Mouse (Mus musculus) ES-E14 (cell line): ENCODE results near the gene Kat7. TPM values are rescaled to one million over a fixed set of nuclear protein-coding genes. Genes with fewer than 3 reads are reported as not detected.

ENCODE experiments used
- DNase-seq: peaks from one replicate; pipeline ENCODE4 v3.0.0-alpha.2; 2013; ENCODE audit warnings: low read depth, low spot score
- H3K27ac ChIP-seq: 2 replicates; pipeline ENCODE4 v1.5.1; 2012; ENCODE audit warnings: low read depth, mild to moderate bottlenecking, low read length, moderate library complexity, mixed read lengths; ENCODE audit not compliant: poor library complexity, insufficient read depth, severe bottlenecking
- H3K36me3 ChIP-seq: 2 replicates; pipeline ENCODE4 v1.6.1; 2012; ENCODE audit warnings: mild to moderate bottlenecking, low read length, moderate library complexity, mixed read lengths; ENCODE audit not compliant: control insufficient read depth, poor library complexity, insufficient read depth, severe bottlenecking
- H3K4me1 ChIP-seq, 2 experiments: fragments of 150-350 bp in 1 of 2; sonication (generic) in 1 of 2; 2 replicates each; pipeline ENCODE4 v1.6.1; 2012; ENCODE audit warnings: low read length in 2 of 2, mild to moderate bottlenecking in 1 of 2, mixed read lengths in 1 of 2; ENCODE audit not compliant: control insufficient read depth in 2 of 2, insufficient read depth in 2 of 2, poor library complexity in 1 of 2
- H3K4me3 ChIP-seq, 2 experiments: fragments of 150-350 bp in 1 of 2; sonication (generic) in 1 of 2; 2 replicates each; pipeline ENCODE4 v1.5.1; 2012; ENCODE audit warnings: low read length in 2 of 2, low read depth in 1 of 2, mild to moderate bottlenecking in 1 of 2, mixed read lengths in 1 of 2; ENCODE audit not compliant: insufficient read depth in 1 of 2, poor library complexity in 1 of 2, severe bottlenecking in 1 of 2
- H3K9ac ChIP-seq: 2 replicates; pipeline ENCODE4 v1.6.1; 2012; ENCODE audit warnings: low read depth, mild to moderate bottlenecking, low read length, mixed read lengths; ENCODE audit not compliant: poor library complexity, insufficient read depth, severe bottlenecking
- H3K9me3 ChIP-seq: fragments of 150-350 bp; sonication (generic); 2 replicates; pipeline ENCODE4 v1.6.1; 2012; ENCODE audit warnings: low read depth, mild to moderate bottlenecking, low read length; ENCODE audit not compliant: control insufficient read depth, insufficient read depth
- CHD2 ChIP-seq: IDR thresholded peaks from 2 replicates; pipeline ENCODE4 v1.6.1; 2014; ENCODE audit warnings: mild to moderate bottlenecking, low read depth, low read length, inconsistent platforms
- HCFC1 ChIP-seq: IDR thresholded peaks from 2 replicates; pipeline ENCODE4 v1.6.1; 2012; ENCODE audit warnings: low read length, inconsistent platforms, borderline replicate concordance; ENCODE audit not compliant: insufficient read depth
- MAFK ChIP-seq: IDR thresholded peaks from 2 replicates; pipeline ENCODE4 v1.6.1; 2014; ENCODE audit warnings: mild to moderate bottlenecking, low read depth, low read length, inconsistent platforms; ENCODE audit not compliant: insufficient read depth
- ZC3H11A ChIP-seq: IDR thresholded peaks from 2 replicates; pipeline ENCODE4 v1.6.1; 2012; ENCODE audit warnings: low read depth, mild to moderate bottlenecking, inconsistent platforms, low read length, borderline replicate concordance
- ZNF384 ChIP-seq: IDR thresholded peaks from 2 replicates; pipeline ENCODE4 v1.6.1; 2012; ENCODE audit warnings: low read depth, low read length, inconsistent platforms
- in situ Hi-C, 2 experiments: fragments of 600-800 bp; cut with MboI; formaldehyde crosslinking; loops; one replicate each; pipeline ENCODE4 v1.15.1; 2025; ENCODE audit warnings: low sequenced_read_pairs in 2 of 2, inconsistent platforms in 1 of 2; ENCODE audit not compliant: unreplicated experiment in 2 of 2
- total RNA-seq: library from RNA; depleted of rRNA; stranded (reverse); fragments of 300-350 nt; gene quantifications from 2 replicates; pipeline ENCODE4 v1.2.3, GENCODE M21; 2012

Gene Kat7
- total RNA-seq, 1 experiment = 118 TPM

GRCm38 (mm10) chr11:95295736-95296135, 14.3 kb downstream of the Kat7 start:
- Histone ChIP-seq H3K4me3 (no peak overlapping the region), H3K27ac (peak overlapping the region; percentile 18; the same call in 1 of the 2 replicates), H3K36me3 (peaks cover 40% of the 10 kb centered on the region), H3K9ac (no peak overlapping the region; the same call in 1 of the 2 replicates), H3K9me3 (no peaks in the 10 kb centered on the region), H3K4me1 (peaks cover 2 to 4% of the 10 kb centered on the region in 2 experiments; a peak in 2 of 4 replicates)
- TF ChIP-seq CHD2 = no peak
- no peak for TF ChIP-seq MAFK
- no peak; the same call in 1 of the 2 replicates for TF ChIP-seq ZNF384
- TF ChIP-seq HCFC1 = no peak
- no peak for TF ChIP-seq ZC3H11A
- in situ Hi-C loops = loop anchor here in 1 of 2 experiments (25.0 kb wide), 1 partner anchor 1867 kb away; the partner anchor contains the start of gene Tbkbp1
- peak; percentile 46 for DNase-seq

- no peaks in the 10 kb centered on the region for H3K9me3 ChIP-seq
- no peak for DNase-seq
- H3K27ac ChIP-seq = no peak overlapping the region
- no peak overlapping the region for H3K4me3 ChIP-seq
- TF ChIP-seq MAFK (no peak), ZNF384 (no peak), HCFC1 (no peak)
- peaks cover 0 to 2% of the 10 kb centered on the region in 2 experiments; a peak in 2 of 4 replicates for H3K4me1 ChIP-seq
- H3K36me3 ChIP-seq = peaks cover 45% of the 10 kb centered on the region
- in situ Hi-C loops = loop anchor here in 1 of 2 experiments (25.0 kb wide), 1 partner anchor 1869 kb away; the partner anchor contains the start of gene Tbkbp1
- H3K9ac ChIP-seq = no peak overlapping the region
Measured at GRCm38 (mm10) chr11:95293017-95293624, 16.9 kb downstream of the Kat7 start.

GRCm38 (mm10) chr11:95291998-95292397, 18.0 kb downstream of the Kat7 start:
- in situ Hi-C loops = loop anchor here in 1 of 2 experiments (25.0 kb wide), 1 partner anchor 1870 kb away; the partner anchor contains the start of gene Tbkbp1
- TF ChIP-seq HCFC1 (no peak), MAFK (no peak), ZC3H11A (no peak), ZNF384 (no peak), CHD2 (no peak)
- H3K4me3 ChIP-seq = no peak overlapping the region
- no peak for DNase-seq
- no peak overlapping the region for H3K9ac ChIP-seq
- no peaks in the 10 kb centered on the region; a peak in 2 of 4 replicates for H3K4me1 ChIP-seq
- no peaks in the 10 kb centered on the region for H3K9me3 ChIP-seq
- H3K27ac ChIP-seq = no peak overlapping the region
- peaks cover 43% of the 10 kb centered on the region for H3K36me3 ChIP-seq

GRCm38 (mm10) chr11:95282331-95282730, 27.7 kb downstream of the Kat7 start:
- H3K4me1 ChIP-seq = no peaks in the 10 kb centered on the region
- no peak overlapping the region for H3K9ac ChIP-seq
- H3K27ac ChIP-seq = no peak overlapping the region
- DNase-seq = no peak
- peaks cover 61% of the 10 kb centered on the region for H3K36me3 ChIP-seq
- TF ChIP-seq ZNF384 = no peak
- TF ChIP-seq MAFK = no peak
- no peak for TF ChIP-seq CHD2
- TF ChIP-seq ZC3H11A = no peak
- TF ChIP-seq HCFC1 = no peak
- H3K9me3 ChIP-seq = no peaks in the 10 kb centered on the region
- H3K4me3 ChIP-seq = no peak overlapping the region
- in situ Hi-C loops = loop anchor here in 1 of 2 experiments (25.0 kb wide), 1 partner anchor 1880 kb away; the partner anchor contains the start of gene Tbkbp1
